Mouse (Mus musculus) cerebellum, adult 2 months (tissue): Measurements from ENCODE around the gene Fkbp6.

Experiments used
- CTCF ChIP-seq: fragments of 200-500 bp; IDR thresholded peaks from 2 replicates; pipeline ENCODE4 v1.5.1; 2011; ENCODE audit warnings: low read depth, mild to moderate bottlenecking, control low read depth, low read length, moderate library complexity, borderline replicate concordance; ENCODE audit not compliant: insufficient read depth
- POLR2A ChIP-seq: fragments of 200-500 bp; IDR thresholded peaks from 2 replicates; pipeline ENCODE4 v1.6.1; 2011; ENCODE audit warnings: low read length, control low read depth, borderline replicate concordance; ENCODE audit not compliant: insufficient read depth

- TF ChIP-seq CTCF, result no peak
- TF ChIP-seq POLR2A, result no peak
Measured at GRCm38 (mm10) chr5:135352995-135353394, 3.2 kb upstream of the Fkbp6 start, which contains the start of gene Trim50.
